Mouse (Mus musculus) kidney, adult 2 months (tissue): Measurements from ENCODE around the gene Gm10718. TPM values are rescaled to one million over a fixed set of nuclear protein-coding genes. Genes with fewer than 3 reads are reported as not detected.
"Not testable (repeated sequence)": the region's sequence is repeated elsewhere in the genome, so short reads cannot be mapped to it uniquely, and the experiment has no call there.

Experiments used
- DNase-seq: peaks from one replicate; pipeline ENCODE4 v3.0.0; 2021
- H3K27ac ChIP-seq: fragments of 200-500 bp; 2 replicates; pipeline ENCODE4 v1.5.1; 2012; ENCODE audit warnings: low read depth, low read length, control low read depth, inconsistent platforms; ENCODE audit not compliant: insufficient read depth
- H3K27me3 ChIP-seq: fragments of 200-500 bp; replicated peaks from 2 replicates; pipeline ENCODE4 v1.6.1; 2012; ENCODE audit warnings: mild to moderate bottlenecking, moderate library complexity, low read length, inconsistent platforms; ENCODE audit not compliant: control insufficient read depth, insufficient read depth
- H3K36me3 ChIP-seq: fragments of 200-500 bp; 2 replicates; pipeline ENCODE4 v1.6.1; 2012; ENCODE audit warnings: mild to moderate bottlenecking, moderate library complexity, low read length, inconsistent platforms; ENCODE audit not compliant: control insufficient read depth, insufficient read depth
- H3K4me1 ChIP-seq: fragments of 200-500 bp; 2 replicates; pipeline ENCODE4 v1.6.1; 2011; ENCODE audit warnings: low read length; ENCODE audit not compliant: control insufficient read depth, insufficient read depth
- H3K4me3 ChIP-seq: fragments of 200-500 bp; 2 replicates; pipeline ENCODE4 v1.5.1; 2011; ENCODE audit warnings: mild to moderate bottlenecking, low read depth, low read length, control low read depth; ENCODE audit not compliant: insufficient read depth
- WGBS: fragments of 180-500 bp; shearing (Covaris S2); methylation state at CpG from one replicate; pipeline ENCODE4 v1.1.7; 2018; 5-methylcytosine and 5-hydroxymethylcytosine counted together
- polyA plus RNA-seq: library from polyadenylated mRNA; depleted of rRNA; stranded (reverse); fragments of >200 nt; gene quantifications from 2 replicates; pipeline ENCODE4 v1.2.3, GENCODE M21; 2012

The Gm10718 gene
- polyA plus RNA-seq, 1 experiment = not detected

GRCm38 (mm10) chr9:3012733-3013279, 10.5 kb upstream of the Gm10718 start, which contains the start of gene Gm10721:
Gm10721 (plus strand) TSS chr9:3013140.
- H3K27me3 ChIP-seq, H3K27ac ChIP-seq, H3K4me3 ChIP-seq, DNase-seq, H3K4me1 ChIP-seq, H3K36me3 ChIP-seq: not testable (repeated sequence)
- no CpG with 5 or more reads among the region's 11 CpGs for WGBS

GRCm38 (mm10) chr9:3015354-3015753, 8.0 kb upstream of the Gm10718 start, which contains the start of gene Gm10720:
Gm10720 (plus strand) TSS chr9:3015654.
- not testable (repeated sequence) for H3K27me3 ChIP-seq, DNase-seq, H3K36me3 ChIP-seq, H3K4me1 ChIP-seq, H3K27ac ChIP-seq, H3K4me3 ChIP-seq
- 73% methylated on average over 5 of the region's 9 CpGs for WGBS

GRCm38 (mm10) chr9:3015896-3016295, 7.5 kb upstream of the Gm10718 start:
- 81% methylated on average over 6 of the region's 6 CpGs for whole genome bisulfite sequencing
- H3K4me3 ChIP-seq, H3K27ac ChIP-seq, H3K36me3 ChIP-seq, H3K27me3 ChIP-seq, H3K4me1 ChIP-seq: not testable (repeated sequence)
- DNase-seq = peak; percentile 2

GRCm38 (mm10) chr9:3017108-3017507, 6.2 kb upstream of the Gm10718 start, which contains the start of gene Gm10719:
Gm10719 (plus strand) TSS chr9:3017408.
- H3K27me3 ChIP-seq, H3K27ac ChIP-seq, H3K4me3 ChIP-seq, DNase-seq, H3K36me3 ChIP-seq, H3K4me1 ChIP-seq: not testable (repeated sequence)
- 72% methylated on average over 1 of the region's 9 CpGs for WGBS

DNA sequence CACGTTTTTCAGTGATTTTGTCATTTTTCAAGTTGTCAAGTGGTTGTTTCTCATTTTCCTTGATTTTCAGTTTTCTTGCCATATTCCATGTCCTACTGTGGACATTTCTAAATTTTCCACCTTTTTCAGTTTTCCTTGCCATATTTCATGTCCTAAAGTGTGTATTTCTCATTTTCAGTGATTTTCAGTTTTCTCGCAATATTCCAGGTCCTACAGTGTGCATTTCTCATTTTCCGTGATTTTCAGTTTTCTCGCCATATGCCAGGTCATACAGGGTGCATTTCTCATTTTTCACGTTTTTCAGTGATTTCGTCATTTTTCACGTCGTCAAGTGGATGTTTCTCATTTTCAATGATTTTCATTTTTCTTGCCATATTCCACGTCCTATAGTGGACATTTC, 4.4 kb upstream of the Gm10718 start:
- DNase-seq = peak; percentile 58
- WGBS = 67% methylated on average over 9 of the region's 9 CpGs
- H3K4me3 ChIP-seq, H3K36me3 ChIP-seq, H3K27me3 ChIP-seq, H3K4me1 ChIP-seq, H3K27ac ChIP-seq: not testable (repeated sequence)

DNA sequence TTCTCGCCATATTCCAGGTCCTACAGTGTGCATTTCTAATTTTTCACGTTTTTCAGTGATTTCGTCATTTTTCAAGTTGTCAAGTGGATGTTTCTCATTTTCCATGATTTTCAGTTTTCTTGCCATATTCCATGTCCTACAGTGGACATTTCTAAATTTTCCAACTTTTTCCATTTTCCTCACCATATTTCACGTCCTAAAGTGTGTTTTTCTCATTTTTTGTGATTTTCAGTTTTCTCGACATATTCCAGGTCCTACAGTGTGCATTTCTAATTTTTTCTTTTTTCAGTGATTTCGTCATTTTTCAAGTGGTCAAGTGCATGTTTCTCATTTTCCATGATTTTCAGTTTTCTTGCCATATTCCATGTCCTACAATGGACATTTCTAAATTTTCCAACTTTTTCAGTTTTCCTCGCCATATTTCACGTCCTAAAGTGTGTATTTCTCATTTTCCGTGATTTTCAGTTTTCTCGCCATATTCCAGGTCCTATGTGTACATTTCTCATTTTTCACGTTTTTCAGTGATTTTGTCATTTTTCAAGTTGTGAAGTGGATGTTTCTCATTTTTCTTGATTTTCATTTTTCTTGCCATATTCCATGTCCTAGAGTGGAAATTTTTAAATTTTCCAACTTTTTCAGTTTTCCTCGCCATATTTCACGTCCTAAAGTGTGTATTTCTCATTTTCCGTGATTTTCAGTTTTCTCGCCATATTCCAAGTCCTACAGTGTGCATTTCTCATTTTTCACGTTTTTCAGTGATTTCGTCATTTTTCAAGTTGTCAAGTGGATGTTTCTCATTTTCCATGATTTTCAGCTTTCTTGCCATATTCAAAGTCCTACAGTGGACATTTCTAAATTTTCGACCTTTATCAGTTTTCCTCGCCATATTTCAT, 3.3 kb upstream of the Gm10718 start:
- H3K4me1 ChIP-seq, H3K36me3 ChIP-seq, H3K27me3 ChIP-seq, H3K27ac ChIP-seq, H3K4me3 ChIP-seq: not testable (repeated sequence)
- DNase-seq = peak; percentile 73
- WGBS = 79% methylated on average over 17 of the region's 19 CpGs

GRCm38 (mm10) chr9:3022316-3023008, 885 bp upstream of the Gm10718 start:
- not testable (repeated sequence) for H3K27me3 ChIP-seq
- WGBS = 77% methylated on average over 11 of the region's 13 CpGs

GRCm38 (mm10) chr9:3023985-3024648, 770 bp downstream of the Gm10718 start:
- 80% methylated on average over 16 of the region's 16 CpGs for WGBS
- not testable (repeated sequence) for H3K27me3 ChIP-seq, H3K27ac ChIP-seq, H3K4me3 ChIP-seq, H3K36me3 ChIP-seq, H3K4me1 ChIP-seq
- peak; percentile 80 for DNase-seq

More at GRCm38 (mm10) chr9:3022316-3023008, 885 bp upstream of the Gm10718 start:
- H3K36me3 ChIP-seq, H3K27ac ChIP-seq, H3K4me1 ChIP-seq, H3K4me3 ChIP-seq: not testable (repeated sequence)
- DNase-seq = peak; percentile 75

GRCm38 (mm10) chr9:3024912-3025467, 1.6 kb downstream of the Gm10718 start, which contains the start of gene Gm10717:
Gm10717 (plus strand) TSS chr9:3025417.
- not testable (repeated sequence) for H3K4me3 ChIP-seq, H3K27me3 ChIP-seq, H3K4me1 ChIP-seq, H3K36me3 ChIP-seq, H3K27ac ChIP-seq
- peak; percentile 63 for DNase-seq
- 73% methylated on average over 12 of the region's 12 CpGs for WGBS

DNA sequence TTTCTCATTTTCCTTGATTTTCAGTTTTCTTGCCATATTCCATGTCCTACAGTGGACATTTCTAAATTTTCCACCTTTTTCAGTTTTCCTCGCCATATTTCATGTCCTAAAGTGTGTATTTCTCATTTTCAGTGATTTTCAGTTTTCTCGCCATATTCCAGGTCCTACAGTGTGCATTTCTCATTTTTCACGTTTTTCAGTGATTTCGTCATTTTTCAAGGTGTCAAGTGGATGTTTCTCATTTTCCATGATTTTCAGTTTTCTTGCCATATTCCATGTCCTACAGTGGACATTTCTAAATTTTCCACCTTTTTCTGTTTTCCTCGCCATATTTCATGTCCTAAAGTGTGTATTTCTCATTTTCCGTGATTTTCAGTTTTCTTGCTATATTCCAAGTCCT, 2.3 kb downstream of the Gm10718 start:
- H3K4me1 ChIP-seq, H3K27ac ChIP-seq, H3K36me3 ChIP-seq, H3K27me3 ChIP-seq, H3K4me3 ChIP-seq: not testable (repeated sequence)
- peak; percentile 79 for DNase-seq
- 77% methylated on average over 5 of the region's 6 CpGs for WGBS
